Mouse (Mus musculus): ENCODE measurements around the gene Serinc5.
A peak's percentile ranks its signal among the peaks of the same experiment; 100 is the strongest.

The Serinc5 gene

GRCm38 (mm10) chr13:92743337-92743736 lies 132.4 kb downstream of the Serinc5 start:
- no peak for DNase-seq (ENCODE audit: low spot score)

- peak; percentile 39 for DNase-seq (ENCODE audit: low spot score)
Measured at GRCm38 (mm10) chr13:92750976-92751518, 140.2 kb downstream of the Serinc5 start.

- peak; percentile 5 for DNase-seq (ENCODE audit: low spot score)
Measured at GRCm38 (mm10) chr13:92751726-92752565, 141.1 kb downstream of the Serinc5 start.

GRCm38 (mm10) chr13:92753676-92754075 lies 142.8 kb downstream of the Serinc5 start:
- no peak for DNase-seq (ENCODE audit: low spot score)

GRCm38 (mm10) chr13:92755036-92755435 lies 144.1 kb downstream of the Serinc5 start:
- no peak for DNase-seq (ENCODE audit: low spot score)

- DNase-seq (ENCODE audit: low spot score), result no peak
Measured at GRCm38 (mm10) chr13:92757972-92758585, 147.2 kb downstream of the Serinc5 start.

- DNase-seq (ENCODE audit: low spot score), result no peak
Measured at GRCm38 (mm10) chr13:92759096-92759495, 148.2 kb downstream of the Serinc5 start.

- DNase-seq (ENCODE audit: low spot score), result no peak
Measured at GRCm38 (mm10) chr13:92760519-92760918, 149.6 kb downstream of the Serinc5 start.
